ENCODE assay signal across 8 mouse cellular contexts in genomic region chr1:125759972-125760695, GRCm38 (mm10).
DNase-seq lines count a peak whose midpoint lies in the region; ATAC-seq lines count a peak whose summit lies in the region.

No protein-coding gene starts in this region.

- H3K9ac ChIP-seq in midbrain, embryonic 14.5 days (replicated peaks; ENCODE audit: low read length): no peak overlapping the region

- no peaks in the 10 kb centered on the region for H3K36me3 ChIP-seq in midbrain, embryonic 14.5 days (ENCODE audit: control insufficient read depth, insufficient read depth, low read length)
- H3K36me3 ChIP-seq in midbrain, embryonic 10.5 days: no peaks in the 10 kb centered on the region

- H3K27me3 ChIP-seq in midbrain, embryonic 14.5 days (ENCODE audit: control insufficient read depth, insufficient read depth, low read length): no peaks in the 10 kb centered on the region
- no peaks in the 10 kb centered on the region for H3K27me3 ChIP-seq in midbrain, embryonic 10.5 days (ENCODE audit: low read depth, poor library complexity, severe bottlenecking)

- no peak overlapping the region for H3K4me3 ChIP-seq in midbrain, embryonic 14.5 days (replicated peaks; ENCODE audit: low read depth, low read length)
- no peak overlapping the region for H3K4me3 ChIP-seq in midbrain, embryonic 10.5 days

- WGBS in midbrain, embryonic 14.5 days: 76% methylated on average over 15 of the region's 15 CpGs
- WGBS in midbrain, embryonic 10.5 days: 86% methylated on average over 15 of the region's 15 CpGs

- peak; percentile 35 for DNase-seq in midbrain, embryonic 14.5 days
- DNase-seq in midbrain, embryonic 10.5 days (ENCODE audit: low spot score): no peak
- peak; percentile 11 for DNase-seq in cerebellum, adult 8-10 months
- DNase-seq in heart, adult 9 months (ENCODE audit: low spot score in 2 of 2): peak; percentile 12 to 42
- DNase-seq in kidney, postnatal 14 days: peak; percentile 36
- DNase-seq in skeletal muscle tissue, adult 2 months (ENCODE audit: low read depth, low spot score): peak; percentile 19

- no peaks in the 10 kb centered on the region for H3K4me1 ChIP-seq in midbrain, embryonic 14.5 days (ENCODE audit: control insufficient read depth, insufficient read depth, low read length)
- H3K4me1 ChIP-seq in midbrain, embryonic 10.5 days: no peaks in the 10 kb centered on the region

- H3K9me3 ChIP-seq in midbrain, embryonic 14.5 days (ENCODE audit: control insufficient read depth, low read length): no peaks in the 10 kb centered on the region
- no peaks in the 10 kb centered on the region for H3K9me3 ChIP-seq in midbrain, embryonic 10.5 days (replicated peaks)

- no peak overlapping the region for H3K4me2 ChIP-seq in midbrain, embryonic 14.5 days (ENCODE audit: low read length)

- no peak overlapping the region for H3K27ac ChIP-seq in midbrain, embryonic 14.5 days (replicated peaks; ENCODE audit: low read depth, low read length)
- no peak overlapping the region for H3K27ac ChIP-seq in midbrain, embryonic 10.5 days (replicated peaks)

- peak; percentile 11; the same call in 1 of the 2 replicates for ATAC-seq in midbrain, embryonic 14.5 days (ENCODE audit: low FRiP score, low TSS enrichment)
- no peak for ATAC-seq in activated CD4-positive, CD25-positive, alpha-beta regulatory T cell, adult 4 months
- no peak for ATAC-seq in erythroid progenitor cell, adult 5-6 weeks (replicated peaks; ENCODE audit: low FRiP score, poor library complexity, severe bottlenecking)
